Mouse (Mus musculus) lung, postnatal 14 days (tissue): ENCODE results near the gene Tagap.
"Not testable (repeated sequence)": the region's sequence is repeated elsewhere in the genome, so short reads cannot be mapped to it uniquely, and the experiment has no call there.

ENCODE experiments used
- DNase-seq: peaks from one replicate; pipeline ENCODE4 v3.0.0; 2021

The Tagap gene

GRCm38 (mm10) chr17:7916782-7917574, 8.8 kb upstream of the Tagap start:
- no peak for DNase-seq

DNA sequence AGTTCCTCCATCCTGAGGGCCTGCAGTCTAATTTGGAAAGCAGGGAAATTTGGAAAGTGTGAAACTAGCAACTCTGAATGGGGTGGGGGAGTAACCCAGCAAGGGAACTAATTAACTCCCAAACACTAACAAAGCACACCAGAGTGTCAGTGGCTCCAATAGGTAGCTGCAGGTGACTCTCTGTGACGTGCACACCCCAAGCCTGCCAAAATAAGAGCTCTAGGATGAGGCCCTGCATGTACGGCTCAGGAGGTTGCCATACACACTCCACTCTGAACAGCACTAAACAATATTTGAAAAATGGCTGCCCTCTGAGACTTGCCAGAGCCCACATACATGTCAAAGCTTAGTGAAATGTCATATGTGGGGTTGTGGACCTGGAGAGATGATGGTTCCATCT, 7.4 kb upstream of the Tagap start:
- DNase-seq, result no peak

DNA sequence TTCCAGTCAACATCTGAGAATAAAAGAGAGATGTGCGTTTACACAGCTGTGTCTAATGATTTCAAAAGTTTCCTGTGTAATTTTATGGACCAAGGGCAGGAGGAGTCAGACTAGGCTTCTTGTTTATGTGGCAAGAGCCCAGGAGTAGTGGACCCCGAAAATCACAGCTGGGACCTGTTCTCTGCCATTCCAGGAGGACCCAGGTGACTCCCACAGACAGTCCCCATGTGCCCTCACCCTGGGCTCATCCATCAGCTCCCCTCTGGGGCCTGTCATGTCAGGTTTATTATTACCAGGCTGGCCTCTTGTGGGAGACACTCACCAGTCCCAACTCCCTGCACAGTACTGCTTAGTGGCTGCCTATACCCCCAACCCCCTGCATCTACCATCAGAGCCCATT, 6.6 kb upstream of the Tagap start:
- no peak for DNase-seq

- no peak for DNase-seq
Measured at GRCm38 (mm10) chr17:7922564-7922963, 3.2 kb upstream of the Tagap start.

GRCm38 (mm10) chr17:7924185-7924725, 1.5 kb upstream of the Tagap start:
- DNase-seq, result no peak

- peak; percentile 88 for DNase-seq
Measured at GRCm38 (mm10) chr17:7927582-7928535, 2.1 kb downstream of the Tagap start.

DNA sequence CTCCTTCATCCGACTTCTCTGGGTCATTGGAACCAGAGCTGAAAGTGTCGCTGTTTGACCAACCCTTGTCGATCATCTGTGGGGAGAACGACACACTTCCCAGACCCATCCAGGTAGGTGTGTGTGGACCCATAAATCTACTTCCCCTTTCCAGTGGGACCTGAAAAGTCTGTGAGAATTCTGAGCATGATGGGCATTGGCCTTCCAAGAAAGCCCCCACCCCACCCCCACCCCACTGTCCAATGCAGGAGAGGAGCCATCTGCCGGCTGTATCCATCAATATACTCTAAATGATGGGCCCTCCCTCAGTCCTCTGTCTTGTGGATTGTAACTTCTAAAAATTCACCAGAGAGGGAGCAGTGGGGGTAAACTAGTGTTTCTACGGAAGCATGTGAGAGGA, 2.9 kb downstream of the Tagap start:
- no peak for DNase-seq

- DNase-seq, result no peak
Measured at GRCm38 (mm10) chr17:7929279-7929678, 3.5 kb downstream of the Tagap start.

- DNase-seq, result no peak
Measured at GRCm38 (mm10) chr17:7931096-7931990, 5.5 kb downstream of the Tagap start.

DNA sequence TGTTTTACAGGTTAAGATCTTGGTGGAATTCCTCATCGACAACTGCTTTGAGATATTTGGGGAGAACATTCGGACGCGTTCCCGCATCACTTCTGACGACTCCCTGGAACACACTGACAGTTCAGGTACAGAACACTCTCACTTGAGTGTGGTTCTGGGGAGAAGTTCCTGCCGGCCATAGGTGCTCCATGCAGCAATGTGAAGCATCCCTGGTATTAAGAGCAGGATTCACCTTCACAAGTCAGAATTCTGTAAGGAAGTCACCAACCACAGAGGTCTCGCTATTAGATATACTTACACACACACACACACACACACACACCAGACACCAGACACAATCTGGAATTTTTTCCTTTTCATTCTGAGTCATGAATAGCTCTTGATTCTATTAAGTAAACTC, 6.3 kb downstream of the Tagap start:
- not testable (repeated sequence) for DNase-seq

- peak; percentile 48 for DNase-seq
Measured at GRCm38 (mm10) chr17:7939640-7940039, 13.8 kb downstream of the Tagap start.

- DNase-seq, result peak; percentile 88
Measured at GRCm38 (mm10) chr17:7945117-7946052, 19.6 kb downstream of the Tagap start, which contains the start of gene Rsph3a. Rsph3a (plus strand) TSS chr17:7945614.

GRCm38 (mm10) chr17:7946053-7946627, 20.3 kb downstream of the Tagap start:
- DNase-seq, result not testable (repeated sequence)

- DNase-seq, result not testable (repeated sequence)
Measured at GRCm38 (mm10) chr17:7951333-7951732, 25.5 kb downstream of the Tagap start.

DNA sequence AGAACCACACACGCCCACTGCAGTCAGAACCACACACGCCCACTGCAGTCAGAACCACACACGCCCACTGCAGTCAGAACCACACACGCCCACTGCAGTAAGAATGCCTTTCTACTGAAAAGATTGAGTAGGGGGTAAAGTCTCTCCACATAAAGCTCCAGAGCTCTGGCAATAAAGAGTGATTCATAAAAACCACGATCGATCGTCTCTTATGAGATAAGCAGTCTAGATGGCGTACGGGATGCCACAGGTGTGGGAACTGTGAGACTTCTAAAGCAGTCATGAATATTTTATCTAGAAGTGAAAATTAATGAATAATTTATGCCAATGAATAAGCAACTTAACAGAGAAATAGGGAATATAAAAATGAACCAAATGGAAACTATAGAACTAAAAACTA, 31.4 kb downstream of the Tagap start:
- not testable (repeated sequence) for DNase-seq

- DNase-seq, result not testable (repeated sequence)
Measured at GRCm38 (mm10) chr17:7963333-7963732, 37.5 kb downstream of the Tagap start.

DNA sequence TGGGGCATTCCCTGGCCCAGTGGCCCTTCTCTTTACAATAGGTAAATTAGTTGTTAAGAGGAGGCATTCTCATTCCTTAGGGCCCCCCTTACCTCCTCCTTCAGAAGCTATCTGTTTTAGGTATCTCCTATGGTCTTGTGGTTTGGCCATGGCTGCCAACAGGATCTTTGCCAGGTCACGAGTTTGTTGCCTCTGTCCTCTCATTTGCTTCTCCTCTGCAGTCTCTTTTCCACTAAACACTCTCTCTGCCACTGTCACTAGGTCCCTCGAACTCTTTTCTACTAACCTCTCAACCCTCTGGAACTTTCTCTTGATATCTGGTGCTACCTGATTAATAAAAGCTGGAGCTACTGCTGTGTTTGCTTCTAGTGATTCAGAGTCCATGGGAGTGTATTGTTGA, 38.6 kb downstream of the Tagap start:
- DNase-seq, result not testable (repeated sequence)

DNA sequence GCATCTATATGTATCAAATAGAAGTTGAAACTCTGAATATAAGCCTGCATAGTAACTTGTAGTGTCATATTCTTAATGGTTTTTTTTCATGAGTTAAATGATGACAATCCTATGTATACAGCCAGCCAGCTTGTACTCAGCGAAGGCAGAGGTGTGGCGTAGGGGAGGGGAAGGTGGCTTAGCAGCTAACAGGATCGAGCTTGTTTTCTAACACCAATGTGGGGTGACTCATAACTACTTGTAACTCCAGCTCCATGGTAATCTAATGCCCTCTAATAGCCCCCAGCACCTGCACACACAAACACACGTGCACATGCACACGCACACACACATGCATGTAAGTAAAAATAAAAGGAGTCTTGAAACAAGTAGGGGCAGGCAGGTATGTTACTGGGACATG, 42.7 kb downstream of the Tagap start:
- not testable (repeated sequence) for DNase-seq

- DNase-seq, result not testable (repeated sequence)
Measured at GRCm38 (mm10) chr17:7969782-7970181, 44.0 kb downstream of the Tagap start.

DNA sequence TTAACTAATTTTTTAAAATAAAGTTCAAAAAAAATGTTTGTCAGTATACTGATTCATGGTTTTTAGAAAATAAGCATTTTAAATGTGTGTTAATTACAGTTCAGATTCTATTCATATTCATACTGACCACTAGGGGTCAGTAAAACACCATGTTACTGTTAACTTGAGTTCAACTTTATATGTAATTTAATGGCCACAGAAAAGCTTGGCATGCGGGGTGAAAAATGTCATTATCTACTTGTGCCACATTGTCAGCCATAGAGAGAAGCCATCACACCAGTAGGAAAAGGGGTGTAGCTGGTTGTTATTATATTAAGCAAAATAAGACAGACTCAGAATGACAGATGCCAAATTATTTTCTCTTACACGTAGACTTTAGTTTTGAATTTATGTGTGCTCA, 57.7 kb downstream of the Tagap start:
- DNase-seq, result not testable (repeated sequence)
